Mouse (Mus musculus): ENCODE measurements around the gene Pdzd9. TPM values are rescaled to one million over a fixed set of nuclear protein-coding genes. Genes with fewer than 3 reads are reported as not detected.
"Not testable (repeated sequence)": the region's sequence is repeated elsewhere in the genome, so short reads cannot be mapped to it uniquely, and the experiment has no call there.

Gene Pdzd9
- total RNA-seq (2021), result not detected in 2 replicates
- long read RNA-seq, experiment 1, result 0 reads
- long read RNA-seq, experiment 2, partial matches to known transcripts, result 0 of 1 reads
- long read RNA-seq, experiment 2, other reads (novel, unspliced or antisense), result 1 of 1 reads

GRCm38 (mm10) chr7:120670153-120670875, at the start of gene Pdzd9:
TSS of gene Pdzd9 (minus strand) at chr7:120670343.
- DNase-seq, result peak; percentile 87

- DNase-seq, result no peak
Measured at GRCm38 (mm10) chr7:120717261-120717660, 47.1 kb upstream of the Pdzd9 start.

GRCm38 (mm10) chr7:120713951-120714350, 43.8 kb upstream of the Pdzd9 start:
- DNase-seq, result not testable (repeated sequence)

- no peak for DNase-seq
Measured at GRCm38 (mm10) chr7:120713225-120713624, 43.1 kb upstream of the Pdzd9 start.

- no peak for DNase-seq
Measured at GRCm38 (mm10) chr7:120712071-120712470, 41.9 kb upstream of the Pdzd9 start.

- no peak for DNase-seq
Measured at GRCm38 (mm10) chr7:120703888-120704287, 33.7 kb upstream of the Pdzd9 start.

GRCm38 (mm10) chr7:120699586-120699985, 29.4 kb upstream of the Pdzd9 start:
- DNase-seq, result no peak

- DNase-seq, result no peak
Measured at GRCm38 (mm10) chr7:120696331-120696730, 26.2 kb upstream of the Pdzd9 start.

GRCm38 (mm10) chr7:120695641-120696040, 25.5 kb upstream of the Pdzd9 start:
- DNase-seq, result no peak

- peak; percentile 18 for DNase-seq
Measured at GRCm38 (mm10) chr7:120695196-120695595, 25.1 kb upstream of the Pdzd9 start.

- DNase-seq, result no peak
Measured at GRCm38 (mm10) chr7:120693831-120694375, 23.8 kb upstream of the Pdzd9 start.

- peak; percentile 32 for DNase-seq
Measured at GRCm38 (mm10) chr7:120690634-120691033, 20.5 kb upstream of the Pdzd9 start.

- no peak for DNase-seq
Measured at GRCm38 (mm10) chr7:120685227-120685626, 15.1 kb upstream of the Pdzd9 start.

GRCm38 (mm10) chr7:120684731-120685161, 14.6 kb upstream of the Pdzd9 start:
- no peak for DNase-seq

GRCm38 (mm10) chr7:120682002-120682401, 11.9 kb upstream of the Pdzd9 start:
- DNase-seq, result no peak

GRCm38 (mm10) chr7:120679023-120679422, 8.9 kb upstream of the Pdzd9 start:
- no peak for DNase-seq

GRCm38 (mm10) chr7:120677764-120678531, 7.8 kb upstream of the Pdzd9 start:
- peak; percentile 62 for DNase-seq

- DNase-seq, result peak; percentile 89
Measured at GRCm38 (mm10) chr7:120677001-120677643, 7.0 kb upstream of the Pdzd9 start, which contains the start of gene Mosmo. TSS of gene Mosmo (plus strand) at chr7:120677618.

- no peak for DNase-seq
Measured at GRCm38 (mm10) chr7:120671271-120671670, 1.1 kb upstream of the Pdzd9 start.

- DNase-seq, result no peak
Measured at GRCm38 (mm10) chr7:120662079-120662478, 8.1 kb downstream of the Pdzd9 start.

- DNase-seq, result no peak
Measured at GRCm38 (mm10) chr7:120647849-120648248, 22.3 kb downstream of the Pdzd9 start.

GRCm38 (mm10) chr7:120643217-120643616, 26.9 kb downstream of the Pdzd9 start:
- DNase-seq, result peak; percentile 10

Measured in adrenal gland, postnatal 14 days (tissue).